Mouse (Mus musculus) ES-CJ7 (cell line): ENCODE results near the gene Smyd2.
A peak's percentile ranks its signal among the peaks of the same experiment; 100 is the strongest.

Experiments used
- DNase-seq: peaks from one replicate; pipeline ENCODE4 v3.0.0; 2011; ENCODE audit warnings: low read depth, low spot score

The Smyd2 gene

DNA sequence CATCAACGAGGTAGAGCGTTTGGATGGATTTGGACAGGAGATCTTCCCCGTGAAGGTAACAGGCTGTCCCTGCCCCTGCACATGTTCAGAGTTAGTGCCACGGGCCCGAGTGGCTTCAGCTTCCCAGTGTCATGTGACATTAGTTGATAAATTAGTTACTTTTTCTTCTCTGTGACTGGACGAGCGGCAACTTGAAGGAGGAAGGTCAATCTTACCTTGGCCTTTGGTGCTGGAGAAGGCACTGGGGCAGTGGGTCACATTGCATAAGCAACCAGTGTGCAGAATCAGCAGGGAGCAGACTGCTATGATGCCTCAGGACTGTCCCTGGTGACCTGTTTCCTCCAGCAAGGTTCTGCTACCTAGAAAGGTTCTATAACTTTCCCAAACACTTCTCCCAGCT, 88.8 kb downstream of the Smyd2 start:
- DNase-seq = no peak

DNA sequence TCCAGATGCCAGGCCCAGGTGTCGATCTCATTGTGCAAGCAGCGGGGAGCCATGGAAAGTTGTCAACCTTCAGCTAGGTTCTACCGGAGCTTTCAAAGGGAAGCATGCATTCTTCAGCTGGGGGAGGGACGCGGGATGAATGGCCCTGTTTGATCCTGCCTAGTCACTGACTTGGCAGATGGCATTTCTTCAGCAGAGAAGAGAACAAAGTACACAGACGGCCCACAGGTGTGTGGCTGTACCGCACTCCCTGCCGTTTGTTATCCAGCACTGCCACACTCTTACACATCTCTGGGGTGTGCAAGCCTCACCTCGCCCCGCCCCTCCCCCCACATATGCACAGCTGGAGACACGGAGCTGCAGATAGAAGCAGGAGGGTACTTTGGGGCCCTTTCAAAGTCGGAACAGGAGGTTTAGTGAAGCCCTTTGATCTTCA, 91.3 kb downstream of the Smyd2 start:
- peak; percentile 86 for DNase-seq
